In genomic region chr6:53950876-53951275, GRCm38 (mm10) we compare ENCODE assay signal across 1 mouse cellular context.
TF ChIP-seq lines count a peak whose summit lies in the region.

No protein-coding gene starts in this region.

TF ChIP-seq in CH12.LX, 34 proteins besides CTCF, POLR2A, EP300 and RAD21 (continued from another document):
- no peak for TF ChIP-seq KAT2A (IDR thresholded peaks at IDR 0.05; ENCODE audit: insufficient replicate concordance, low read length)
- TF ChIP-seq JUN (IDR thresholded peaks at IDR 0.05; ENCODE audit: insufficient read depth, low read depth, low read length), result no peak
